ENCODE assay signal across 19 mouse cellular contexts in the genomic region with DNA sequence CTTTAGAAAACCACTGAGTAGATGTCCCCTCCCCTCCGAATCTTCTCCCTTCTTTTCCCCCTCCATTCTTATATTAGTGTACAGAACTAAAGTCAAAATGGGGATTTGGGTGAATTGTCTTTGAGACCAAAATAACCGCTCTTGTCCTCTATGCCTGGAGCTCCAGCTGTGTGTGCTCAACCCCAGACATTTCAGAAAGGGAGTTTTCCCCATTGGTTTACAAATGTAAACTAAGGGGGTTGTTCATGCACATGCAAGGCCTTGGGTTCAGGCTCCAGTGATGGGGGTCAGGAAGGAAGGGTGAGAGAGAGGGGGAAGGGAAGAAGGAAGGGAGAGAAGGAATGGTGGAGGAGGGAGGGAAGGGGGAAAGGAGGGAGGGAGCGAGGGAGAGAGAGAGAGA.
"Had no signal": no experiment of that assay in that cellular context is flagged by ENCODE, and none has a peak within 500 bp of the region (broad histone marks: within the 10 kb centered on the region; RNA-seq: fewer than 3 reads in every experiment).

No protein-coding gene starts in this region.

- DNase-seq: kidney, adult 18-20 months; kidney, postnatal 36 days; left cerebral cortex, postnatal 4 days; liver, postnatal 0 days; right cerebral cortex, adult 18-20 months; right cerebral cortex, postnatal 25 days; spleen, adult 18-20 months; thymus, postnatal 25 days had no signal

- H3K9me3 ChIP-seq: intestine, embryonic 15.5 days; limb, embryonic 15.5 days; midbrain, embryonic 12.5 days; midbrain, embryonic 15.5 days; neural tube, embryonic 12.5 days; neural tube, embryonic 15.5 days; stomach, embryonic 15.5 days had no signal

- H3K36me3 ChIP-seq: intestine, embryonic 15.5 days; limb, embryonic 12.5 days; limb, embryonic 15.5 days; midbrain, embryonic 12.5 days; midbrain, embryonic 15.5 days; neural tube, embryonic 12.5 days; neural tube, embryonic 15.5 days; stomach, embryonic 15.5 days had no signal

- H3K9ac ChIP-seq: intestine, embryonic 15.5 days; limb, embryonic 12.5 days; limb, embryonic 15.5 days; liver, embryonic 14.5 days; liver, postnatal 0 days; midbrain, embryonic 12.5 days; midbrain, embryonic 15.5 days; neural tube, embryonic 12.5 days; neural tube, embryonic 15.5 days; stomach, embryonic 15.5 days had no signal

- H3K27ac ChIP-seq: intestine, embryonic 15.5 days; limb, embryonic 12.5 days; limb, embryonic 15.5 days; liver, embryonic 14.5 days; macrophage; midbrain, embryonic 12.5 days; midbrain, embryonic 15.5 days; neural tube, embryonic 12.5 days; neural tube, embryonic 15.5 days; stomach, embryonic 15.5 days had no signal

- H3K27me3 ChIP-seq: intestine, embryonic 15.5 days; midbrain, embryonic 12.5 days; midbrain, embryonic 15.5 days; neural tube, embryonic 12.5 days; neural tube, embryonic 15.5 days; stomach, embryonic 15.5 days had no signal

- ATAC-seq: intestine, embryonic 15.5 days; liver, postnatal 0 days; midbrain, embryonic 15.5 days had no signal

- H3K4me3 ChIP-seq: intestine, embryonic 15.5 days; limb, embryonic 12.5 days; limb, embryonic 15.5 days; midbrain, embryonic 12.5 days; midbrain, embryonic 15.5 days; neural tube, embryonic 12.5 days; neural tube, embryonic 15.5 days; stomach, embryonic 15.5 days had no signal

- H3K4me2 ChIP-seq: intestine, embryonic 15.5 days; limb, embryonic 12.5 days; limb, embryonic 15.5 days; liver, embryonic 11.5 days; midbrain, embryonic 12.5 days; midbrain, embryonic 15.5 days; neural tube, embryonic 12.5 days; neural tube, embryonic 15.5 days; stomach, embryonic 15.5 days had no signal

- H3K4me1 ChIP-seq: intestine, embryonic 15.5 days; limb, embryonic 12.5 days; limb, embryonic 15.5 days; midbrain, embryonic 12.5 days; midbrain, embryonic 15.5 days; neural tube, embryonic 12.5 days; neural tube, embryonic 15.5 days; stomach, embryonic 15.5 days had no signal
